Mouse (Mus musculus) neural tube, embryonic 15.5 days (tissue): ENCODE measurements around the gene Bmp2. TPM values are rescaled to one million over a fixed set of nuclear protein-coding genes. Genes with fewer than 3 reads are reported as not detected.

Experiments used
- ATAC-seq: fragments of 200-750 bp; cut with Nextera tagmentation; 2 replicates; pipeline ENCODE4 v1.8.0; 2017; ENCODE audit warnings: mild to moderate bottlenecking, moderate TSS enrichment, moderate library complexity; ENCODE audit not compliant: low FRiP score
- H3K27ac ChIP-seq: fragments of 300-500 bp; sonication (generic); replicated peaks from 2 replicates; pipeline ENCODE4 v1.5.1; 2015; ENCODE audit warnings: mild to moderate bottlenecking, inconsistent platforms
- H3K27me3 ChIP-seq: fragments of 300-500 bp; sonication (generic); replicated peaks from 2 replicates; pipeline ENCODE4 v1.6.1; 2015; ENCODE audit warnings: inconsistent platforms
- H3K36me3 ChIP-seq: fragments of 300-500 bp; sonication (generic); 2 replicates; pipeline ENCODE4 v1.6.1; 2015; ENCODE audit warnings: inconsistent platforms
- H3K4me1 ChIP-seq: fragments of 300-500 bp; sonication (generic); 2 replicates; pipeline ENCODE4 v1.6.1; 2015; ENCODE audit warnings: inconsistent platforms
- H3K4me2 ChIP-seq: fragments of 300-500 bp; sonication (generic); 2 replicates; pipeline ENCODE4 v1.6.1; 2015; ENCODE audit warnings: inconsistent platforms, mild to moderate bottlenecking, moderate library complexity
- H3K4me3 ChIP-seq: fragments of 300-500 bp; sonication (generic); replicated peaks from 2 replicates; pipeline ENCODE4 v1.5.1; 2015; ENCODE audit warnings: mild to moderate bottlenecking, inconsistent platforms
- H3K9ac ChIP-seq: fragments of 300-500 bp; sonication (generic); replicated peaks from 2 replicates; pipeline ENCODE4 v1.6.1; 2015; ENCODE audit warnings: mild to moderate bottlenecking, inconsistent platforms
- H3K9me3 ChIP-seq: fragments of 300-500 bp; sonication (generic); replicated peaks from 2 replicates; pipeline ENCODE4 v1.6.1; 2016; ENCODE audit warnings: inconsistent platforms
- WGBS: fragments of 180-500 bp; shearing (Covaris S2); methylation state at CpG from one replicate; pipeline ENCODE4 v1.1.7; 2015; ENCODE audit warnings: mixed read lengths; 5-methylcytosine and 5-hydroxymethylcytosine counted together
- microRNA-seq: library from miRNA; unstranded; fragments of <30 nt; microRNA quantifications from one replicate; pipeline ENCODE4, GENCODE M21; 2017
- polyA plus RNA-seq: library from polyadenylated mRNA; unstranded; fragments of >200 nt; fragmentation: Nextera tagmentation; extraction: Ambion mirVana; gene quantifications from 2 replicates; pipeline ENCODE4 v1.2.1, GENCODE M21; 2015

Gene Bmp2
- polyA plus RNA-seq, 1 experiment from 2014 or later, result 3.9 TPM

- no peak for ATAC-seq
- no peak overlapping the region for H3K27ac ChIP-seq
- H3K9ac ChIP-seq, result no peak overlapping the region
- no peaks in the 10 kb centered on the region for H3K36me3 ChIP-seq
- H3K4me3 ChIP-seq, result no peak overlapping the region
- peaks cover 5% of the 10 kb centered on the region; the same call in 1 of the 2 replicates for H3K4me1 ChIP-seq
- no peaks in the 10 kb centered on the region for H3K27me3 ChIP-seq
- H3K4me2 ChIP-seq, result no peak overlapping the region
- H3K9me3 ChIP-seq, result no peaks in the 10 kb centered on the region
- WGBS, result 70% methylated on average over 12 of the region's 12 CpGs
Observed at GRCm38 (mm10) chr2:133591562-133592255, 39.8 kb downstream of the Bmp2 start.

Small RNAs within 50 kb of the gene (microRNA-seq; reads per million reads assigned to microRNA genes)
- gene Mir3090, result not detected
